Mouse (Mus musculus): ENCODE data around the gene Tmod3.

GRCm38 (mm10) chr9:75597596-75597995 lies 38.1 kb upstream of the Tmod3 start:
- no peak for TF ChIP-seq CTCF (IDR thresholded peaks at IDR 0.05; ENCODE audit: borderline replicate concordance, extremely low read depth, insufficient read depth, insufficient read length)
- no peak for TF ChIP-seq POLR2A (IDR thresholded peaks at IDR 0.05; ENCODE audit: borderline replicate concordance, extremely low read depth, insufficient read depth, insufficient read length, poor library complexity, severe bottlenecking)

All from brain, embryonic 14.5 days (tissue).